Mouse (Mus musculus) embryo, embryonic 10 days (tissue): ENCODE measurements at regions not wholly inside any gene's neighbourhood (a gene's known extent, or its start where the extent isn't known, plus 50 kb on each side); places are given as distances from the start of the nearest gene placed in this dataset.
A peak's percentile ranks its signal among the peaks of the same experiment; 100 is the strongest.
"Not testable (repeated sequence)": the region's sequence is repeated elsewhere in the genome, so short reads cannot be mapped to it uniquely, and the experiment has no call there.

Experiments used
- DNase-seq: peaks from one replicate; pipeline ENCODE4 v3.0.0-alpha.2; 2015; ENCODE audit warnings: low spot score

DNA sequence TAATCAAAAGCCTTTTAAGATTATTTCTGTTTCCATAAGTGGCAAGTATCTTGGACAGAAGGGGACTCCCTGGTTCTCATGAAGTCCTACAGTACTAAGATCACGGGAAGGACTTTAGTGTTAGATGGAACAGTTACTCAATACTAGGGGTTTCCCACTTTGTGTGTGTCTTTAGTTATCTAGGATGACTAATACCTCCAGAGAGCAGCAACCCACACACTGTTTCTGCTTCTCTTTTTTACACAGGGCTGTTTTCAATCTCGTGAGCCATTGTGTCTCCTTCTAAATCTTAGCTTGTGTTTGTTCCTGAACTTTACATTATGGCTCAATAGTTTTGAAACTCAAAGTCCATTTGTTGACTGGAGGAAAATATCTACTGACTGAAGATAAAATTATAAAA, 496.5 kb upstream of the Impg1 start:
- DNase-seq, result no peak

DNA sequence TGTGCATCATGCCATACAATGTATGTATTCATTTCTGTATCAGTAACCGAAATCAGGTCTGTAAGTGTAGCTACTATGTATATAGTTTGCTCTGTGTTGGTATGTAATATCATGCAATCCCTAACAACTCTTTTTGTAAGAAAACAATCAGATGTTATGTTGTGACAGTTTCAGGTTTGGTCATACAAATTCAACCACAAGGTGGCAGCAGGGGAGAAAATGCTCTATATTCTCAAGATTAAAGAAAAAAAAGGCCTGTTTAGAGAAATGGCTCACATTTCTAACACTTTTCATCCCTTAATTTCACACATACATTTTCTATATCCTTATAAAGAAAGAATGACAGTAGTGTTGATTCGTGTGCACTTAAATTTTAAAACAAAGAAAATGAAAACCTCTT, 477.7 kb upstream of the Impg1 start:
- peak; percentile 12 for DNase-seq

- DNase-seq, result peak; percentile 5
Observed at GRCm38 (mm10) chr9:80941424-80941823, 476.1 kb upstream of the Impg1 start.

DNA sequence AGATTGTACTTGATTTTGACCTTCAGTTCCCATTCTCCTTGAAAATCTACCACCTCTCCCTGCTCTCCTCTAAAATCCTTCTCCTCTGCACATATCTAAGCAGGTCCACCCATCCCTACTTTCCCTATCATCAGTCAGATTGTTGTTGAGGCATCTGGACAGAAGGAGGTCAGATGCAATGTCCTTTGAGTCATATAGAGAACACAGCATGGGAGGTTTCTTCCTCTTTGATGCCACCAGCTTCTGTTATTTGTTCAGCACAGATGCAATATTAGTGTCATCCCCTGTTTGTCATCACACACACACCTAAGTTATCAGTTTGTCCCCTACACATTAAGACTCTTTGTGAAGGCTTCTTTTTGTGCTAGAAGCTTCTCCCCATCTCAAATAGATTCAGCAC, 473.0 kb upstream of the Impg1 start:
- DNase-seq, result no peak

- no peak for DNase-seq
Observed at GRCm38 (mm10) chr9:80930628-80931027, 465.3 kb upstream of the Impg1 start.

DNA sequence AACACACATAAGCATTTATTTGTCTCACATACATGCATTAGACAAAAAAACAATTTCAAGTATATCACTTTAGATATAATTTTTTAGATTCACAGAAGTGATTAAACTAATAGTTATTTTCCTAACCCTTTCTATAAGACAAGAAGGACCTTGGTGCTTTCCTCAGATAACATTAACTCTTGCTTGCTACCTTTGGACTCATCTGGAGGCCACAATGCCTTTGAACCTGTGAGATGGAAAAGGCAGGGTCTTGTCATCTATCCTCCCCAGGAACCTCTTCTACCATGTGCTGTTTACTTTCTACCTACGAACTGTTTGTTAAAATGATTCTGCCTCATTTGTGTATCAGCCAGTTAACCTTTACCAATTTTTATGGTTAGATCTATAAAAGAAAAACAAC, 455.0 kb upstream of the Impg1 start:
- no peak for DNase-seq

GRCm38 (mm10) chr9:80913867-80914266, 448.6 kb upstream of the Impg1 start:
- DNase-seq, result no peak

DNA sequence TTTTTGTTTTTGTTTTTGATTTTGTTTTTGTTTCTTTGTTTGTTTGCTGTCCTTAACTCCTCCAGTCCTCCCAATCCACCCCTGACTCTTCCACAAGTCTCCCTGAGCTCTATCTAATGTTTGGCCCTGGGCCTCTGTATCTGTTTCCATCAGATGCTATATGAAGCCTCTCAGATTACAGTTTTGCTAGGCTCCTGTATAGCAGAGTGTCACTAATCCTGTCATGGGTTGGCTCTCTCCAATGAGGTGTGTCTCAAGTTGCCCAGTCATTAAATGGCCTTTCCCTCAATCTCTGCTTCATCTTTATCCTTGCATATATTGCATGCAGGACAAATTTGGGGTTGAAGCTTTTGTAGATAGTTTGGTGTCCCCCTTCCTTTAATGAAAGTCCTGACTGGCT, 446.9 kb upstream of the Impg1 start:
- no peak for DNase-seq

- no peak for DNase-seq
Observed at GRCm38 (mm10) chr9:80866807-80867206, 401.5 kb upstream of the Impg1 start.

DNA sequence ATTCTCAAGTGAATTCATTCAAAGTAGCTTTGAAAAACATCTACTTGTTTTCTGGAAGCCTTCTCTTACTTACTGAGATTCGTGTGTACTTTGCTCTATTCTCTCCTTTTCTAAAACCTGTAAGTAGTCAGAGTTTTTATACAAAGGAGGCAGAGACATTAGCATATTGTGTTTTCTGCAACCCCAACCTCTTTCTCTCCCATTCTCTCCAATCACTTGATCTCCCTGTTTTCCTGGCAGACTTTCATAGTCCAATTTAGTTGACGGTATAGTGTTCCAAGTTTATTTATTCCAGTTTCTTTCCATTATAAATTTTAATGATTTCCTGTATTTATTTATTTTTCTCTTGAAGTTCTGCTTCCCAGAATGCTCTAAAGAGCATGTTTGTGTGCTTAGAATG, 393.7 kb upstream of the Impg1 start:
- no peak for DNase-seq

- peak; percentile 13 for DNase-seq
Observed at GRCm38 (mm10) chr9:80848190-80848589, 382.9 kb upstream of the Impg1 start.

GRCm38 (mm10) chr9:80832808-80833207, 367.5 kb upstream of the Impg1 start:
- DNase-seq, result no peak

- DNase-seq, result no peak
Observed at GRCm38 (mm10) chr9:80825346-80825745, 360.1 kb upstream of the Impg1 start.

GRCm38 (mm10) chr9:80820066-80820465, 354.8 kb upstream of the Impg1 start:
- DNase-seq, result no peak

- DNase-seq, result no peak
Observed at GRCm38 (mm10) chr9:80819070-80819469, 353.8 kb upstream of the Impg1 start.

GRCm38 (mm10) chr9:80813921-80814320, 348.6 kb upstream of the Impg1 start:
- peak; percentile 12 for DNase-seq

GRCm38 (mm10) chr9:80791523-80791922, 326.2 kb upstream of the Impg1 start:
- no peak for DNase-seq

DNA sequence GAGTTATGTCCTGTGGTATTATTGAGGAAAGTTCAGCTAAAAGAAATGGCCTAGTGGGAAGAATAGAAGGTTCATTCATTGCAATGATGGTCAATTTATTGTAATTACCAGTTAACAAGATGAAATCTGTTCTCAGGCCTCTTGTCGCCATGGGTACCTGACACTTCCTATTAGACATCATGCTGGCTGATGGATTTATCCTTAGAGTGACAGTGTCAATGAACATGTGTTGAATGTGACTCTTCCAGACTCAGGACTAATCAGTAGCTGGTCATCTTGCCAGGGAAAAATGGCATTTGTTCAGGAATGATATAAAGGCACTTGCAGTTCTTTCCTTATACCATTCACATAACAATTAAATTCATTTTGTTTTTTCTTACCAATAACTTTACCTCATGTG, 309.3 kb upstream of the Impg1 start:
- no peak for DNase-seq

DNA sequence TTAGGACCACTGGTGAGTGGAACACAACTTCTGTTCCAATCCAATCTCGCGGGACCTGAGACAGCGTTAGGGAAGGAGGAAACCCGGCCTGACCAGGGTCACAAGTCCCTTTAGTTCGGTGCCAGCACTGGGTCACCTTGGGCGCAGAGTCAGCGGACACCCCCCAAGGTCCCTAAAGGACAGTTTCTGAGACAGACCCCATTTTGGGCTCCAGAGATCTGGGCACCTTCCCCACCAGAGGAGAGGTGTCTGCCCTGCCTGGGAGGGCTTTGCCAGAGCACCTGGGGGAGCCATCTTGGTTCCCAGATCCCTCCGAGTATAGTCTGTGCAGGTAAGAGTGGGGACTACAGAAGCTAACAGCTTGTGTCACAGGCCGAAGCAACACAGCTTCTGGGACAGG, 270.5 kb upstream of the Impg1 start:
- not testable (repeated sequence) for DNase-seq

DNA sequence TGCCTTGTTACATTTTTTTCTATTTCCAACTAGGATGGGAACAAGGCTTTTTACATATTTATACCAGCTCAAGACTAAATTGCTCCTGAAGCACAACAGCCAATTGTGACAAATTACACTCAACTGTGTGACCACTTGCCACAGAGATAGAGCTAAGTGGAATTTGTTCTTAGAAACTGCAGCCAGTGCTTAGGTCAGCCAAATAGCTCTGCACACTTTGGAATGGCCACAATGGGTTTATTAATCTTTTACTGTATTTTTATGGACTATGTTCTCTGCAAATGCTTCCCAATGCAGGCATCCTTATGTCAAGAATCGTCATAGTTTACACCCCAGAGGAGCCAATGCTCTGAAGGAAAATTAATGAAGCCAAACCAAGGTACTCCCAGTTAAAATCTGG, 267.7 kb upstream of the Impg1 start:
- no peak for DNase-seq

GRCm38 (mm10) chr9:80723638-80724037, 258.4 kb upstream of the Impg1 start:
- DNase-seq, result no peak

- no peak for DNase-seq
Observed at GRCm38 (mm10) chr9:80718516-80718915, 253.2 kb upstream of the Impg1 start.

DNA sequence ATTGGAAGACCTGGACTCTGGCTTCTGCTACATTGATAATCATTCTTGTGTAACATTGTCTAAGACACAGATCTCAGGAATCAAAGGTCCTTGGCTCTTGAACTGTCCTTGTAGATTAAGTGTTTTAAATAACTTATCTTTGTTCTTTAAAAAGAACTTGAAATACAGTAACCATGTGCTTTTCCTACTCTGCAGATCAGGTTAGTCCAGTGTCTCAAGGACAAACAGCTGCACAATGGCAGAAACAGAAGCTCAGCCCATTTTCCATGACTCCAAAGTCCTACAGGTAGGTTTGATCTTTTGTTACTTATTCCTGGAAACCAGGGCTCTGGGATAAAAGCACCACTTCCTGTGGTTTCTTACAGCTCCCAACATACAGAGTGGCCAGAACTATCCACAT, 244.5 kb upstream of the Impg1 start:
- DNase-seq, result no peak

GRCm38 (mm10) chr9:80705264-80705663, 240.0 kb upstream of the Impg1 start:
- DNase-seq, result no peak

GRCm38 (mm10) chr9:80697171-80697570, 231.9 kb upstream of the Impg1 start:
- no peak for DNase-seq
